Mouse (Mus musculus) testis, adult 2 months (tissue): ENCODE measurements around the gene Ppfibp1.

Source experiments
- CTCF ChIP-seq: fragments of 200-500 bp; IDR thresholded peaks from 2 replicates; pipeline ENCODE4 v1.5.1; 2012; ENCODE audit warnings: low read depth, mild to moderate bottlenecking, inconsistent platforms, low read length, moderate library complexity; ENCODE audit not compliant: control insufficient read depth, insufficient read depth, insufficient replicate concordance
- POLR2A ChIP-seq: fragments of 200-500 bp; IDR thresholded peaks from 2 replicates; pipeline ENCODE4 v1.6.1; 2012; ENCODE audit warnings: low read depth, mild to moderate bottlenecking, inconsistent platforms, low read length, moderate library complexity; ENCODE audit not compliant: control insufficient read depth

DNA sequence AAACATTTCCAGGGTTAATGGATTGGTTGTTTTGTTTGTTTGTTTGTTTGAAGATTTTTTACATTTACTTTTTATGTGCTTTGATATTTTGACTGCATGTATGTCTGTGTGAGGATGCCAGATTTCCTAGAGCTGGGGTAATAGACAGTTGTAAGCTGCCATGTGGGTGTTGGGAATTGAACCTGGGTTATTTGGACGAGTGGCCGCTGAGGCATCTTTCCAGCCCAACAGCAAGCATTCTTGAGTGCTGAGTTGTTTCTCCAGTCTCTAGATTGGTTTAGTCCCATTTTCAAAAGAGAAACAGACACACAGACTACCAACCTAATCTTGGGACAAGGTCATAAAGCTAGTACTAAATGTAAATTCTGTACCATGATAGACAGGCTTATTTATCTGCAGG, 22.5 kb downstream of the Ppfibp1 start:
- TF ChIP-seq CTCF = no peak
- TF ChIP-seq POLR2A = no peak
